Mouse (Mus musculus) liver, embryonic 18 days (tissue): Measurements from ENCODE around the gene Wdr6. TPM values are rescaled to one million over a fixed set of nuclear protein-coding genes. Genes with fewer than 3 reads are reported as not detected.

Source experiments
- polyA plus RNA-seq: library from polyadenylated mRNA; depleted of rRNA; stranded (reverse); fragments of >200 nt; gene quantifications from 2 replicates; pipeline ENCODE4 v1.2.3, GENCODE M21; 2012; rRNA removed

Wdr6 gene
- polyA plus RNA-seq = 6.5 and 7.2 TPM in 2 replicates

GRCm38 (mm10) chr9:108578545-108579343, at the start of gene Wdr6:
Gene Wdr6 (minus strand): TSS chr9:108578739.

GRCm38 (mm10) chr9:108596998-108597764, 18.6 kb upstream of the Wdr6 start, which contains the start of gene P4htm:
Gene P4htm (minus strand): TSS chr9:108597667.

GRCm38 (mm10) chr9:108569381-108570206, 8.9 kb downstream of the Wdr6 start, which contains the start of gene Dalrd3:
Gene Dalrd3 (plus strand): TSS chr9:108569886.

DNA sequence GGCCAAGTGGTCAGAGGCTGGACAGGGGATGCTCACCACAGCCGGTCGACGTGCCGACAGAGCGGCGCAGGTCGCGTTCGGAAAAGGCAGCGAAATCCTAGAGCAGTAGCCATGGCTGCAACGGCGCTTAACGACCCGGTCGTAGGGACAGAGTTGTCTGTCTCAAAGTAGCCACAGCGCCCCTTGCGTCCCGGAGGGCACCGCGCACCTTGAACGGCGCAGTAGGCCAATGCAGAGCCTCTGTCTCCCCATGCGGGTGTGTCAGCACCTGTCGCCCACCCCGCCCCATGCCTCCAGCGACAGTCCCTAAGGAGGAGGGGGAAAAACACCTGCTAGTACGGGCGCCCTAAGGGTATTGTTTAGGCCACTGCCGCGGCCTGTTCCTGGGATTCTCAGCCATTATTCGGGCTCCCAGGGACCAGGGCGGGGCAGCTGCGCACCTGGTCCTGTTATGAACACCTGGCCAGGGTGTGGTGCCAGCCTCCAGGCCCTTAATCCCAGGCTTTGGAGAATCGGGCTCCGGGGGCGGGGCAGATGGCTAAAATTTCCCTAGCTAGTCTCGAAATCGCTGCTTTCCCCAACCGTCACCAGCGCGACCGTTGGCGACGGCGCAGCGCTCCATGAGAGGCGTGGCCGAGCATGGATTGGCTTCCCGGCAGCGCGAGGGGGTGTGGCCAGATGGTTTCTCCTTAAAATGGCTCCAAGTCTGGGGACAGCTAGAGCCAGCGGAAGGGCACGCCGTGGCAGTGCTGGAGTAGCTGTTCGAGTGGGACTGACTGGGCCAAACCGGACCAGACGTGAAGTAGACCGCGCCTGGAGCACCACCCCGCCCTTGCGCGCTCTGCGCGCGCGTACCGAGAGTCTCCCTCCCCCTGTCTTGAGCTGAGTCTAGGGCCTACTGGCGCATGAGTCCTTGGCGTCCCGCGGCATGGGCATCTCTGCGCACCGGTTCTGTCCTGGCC, 11.4 kb downstream of the Wdr6 start, which contains the start of gene Ndufaf3:
TSS of gene Ndufaf3 (minus strand) at position 620 of the 962 bp plus-strand sequence.

GRCm38 (mm10) chr9:108560227-108560841, 18.2 kb downstream of the Wdr6 start, which contains the start of gene Impdh2:
Gene Impdh2 (plus strand): TSS chr9:108560286.

Other genes starting within 250 kb of the Wdr6 start
- gene Gpx1, start 239.8 kb downstream of the Wdr6 start, polyA plus RNA-seq = 1,940 and 2,086 TPM in 2 replicates
- 27.8 and 30.7 TPM in 2 replicates for gene Usp4, start 230.9 kb downstream of the Wdr6 start, polyA plus RNA-seq
- gene 1700102P08Rik, start 185.9 kb downstream of the Wdr6 start, polyA plus RNA-seq = 0.26 and 0.44 TPM in 2 replicates
- gene Ccdc36, start 150.3 kb downstream of the Wdr6 start, polyA plus RNA-seq = 0.06 and 0.08 TPM in 2 replicates
- not detected in 2 replicates for gene BC048562, start 142.3 kb downstream of the Wdr6 start, polyA plus RNA-seq
- 9.5 TPM in 2 replicates for gene Ccdc71, start 118.2 kb downstream of the Wdr6 start, polyA plus RNA-seq
- 18.4 and 25.3 TPM in 2 replicates for gene Klhdc8b, start 117.2 kb downstream of the Wdr6 start, polyA plus RNA-seq
- gene Lamb2, start 99.0 kb downstream of the Wdr6 start, polyA plus RNA-seq = 9.6 and 10.7 TPM in 2 replicates
- gene Usp19, start 88.1 kb downstream of the Wdr6 start, polyA plus RNA-seq = 32.7 and 42.1 TPM in 2 replicates
- gene Qars, start 71.0 kb downstream of the Wdr6 start, polyA plus RNA-seq = 68.5 and 88.3 TPM in 2 replicates
- 32.6 and 35.7 TPM in 2 replicates for gene Qrich1, start 61.9 kb downstream of the Wdr6 start, polyA plus RNA-seq
- 65.6 and 75.3 TPM in 2 replicates for gene Impdh2, start 18.5 kb downstream of the Wdr6 start, polyA plus RNA-seq
- 9.6 and 9.7 TPM in 2 replicates for gene Ndufaf3, start 11.3 kb downstream of the Wdr6 start, polyA plus RNA-seq
- 39.3 and 41.8 TPM in 2 replicates for gene Dalrd3, start 8.9 kb downstream of the Wdr6 start, polyA plus RNA-seq
- 0.40 and 0.41 TPM in 2 replicates for gene P4htm, start 18.9 kb upstream of the Wdr6 start, polyA plus RNA-seq
- gene Arih2, start 70.6 kb upstream of the Wdr6 start, polyA plus RNA-seq = 17.4 and 18.2 TPM in 2 replicates
- gene Slc25a20, start 83.3 kb upstream of the Wdr6 start, polyA plus RNA-seq = 25.2 and 27.9 TPM in 2 replicates
- gene Prkar2a, start 110.6 kb upstream of the Wdr6 start, polyA plus RNA-seq = 8.4 and 9.1 TPM in 2 replicates
- gene Ip6k2, start 205.1 kb upstream of the Wdr6 start, polyA plus RNA-seq = 51.0 and 53.0 TPM in 2 replicates
- 3.3 and 3.4 TPM in 2 replicates for gene Nckipsd, start 229.6 kb upstream of the Wdr6 start, polyA plus RNA-seq
- 0.41 and 0.63 TPM in 2 replicates for gene Celsr3, start 247.6 kb upstream of the Wdr6 start, polyA plus RNA-seq